Mouse (Mus musculus): ENCODE data around the gene Lbr. TPM values are rescaled to one million over a fixed set of nuclear protein-coding genes. Genes with fewer than 3 reads are reported as not detected.
A peak's percentile ranks its signal among the peaks of the same experiment; 100 is the strongest.

Gene Lbr
- total RNA-seq, 2 experiments from 2014 or later: 17.7 to 20.5 TPM

DNA sequence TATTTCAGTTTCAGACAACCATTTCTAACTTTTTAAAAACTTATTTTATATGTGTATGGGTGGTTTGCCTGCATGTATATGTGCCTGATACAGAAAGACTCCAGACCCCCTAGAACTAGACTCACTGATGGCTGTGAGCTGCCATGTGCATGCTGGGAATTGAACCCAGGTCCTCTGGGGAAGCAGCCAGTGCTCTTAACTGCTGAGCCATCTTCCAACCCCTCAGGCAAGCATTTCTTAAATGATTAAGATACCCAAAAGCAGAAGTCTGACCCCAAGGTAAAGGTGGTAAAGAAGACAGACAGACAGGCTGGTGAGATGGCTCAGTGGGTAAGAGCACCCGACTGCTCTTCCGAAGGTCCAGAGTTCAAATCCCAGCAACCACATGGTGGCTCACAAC, 12.0 kb upstream of the Lbr start:
- intact Hi-C loops (cut with DNase I): no loop called here
- DNase-seq: no peak

- intact Hi-C loops (cut with DNase I): no loop called here
- peak; percentile 15 to 33 for DNase-seq
These were observed 10.4 kb upstream of the Lbr start for GRCm38 (mm10) chr1:181853081-181853736.

DNA sequence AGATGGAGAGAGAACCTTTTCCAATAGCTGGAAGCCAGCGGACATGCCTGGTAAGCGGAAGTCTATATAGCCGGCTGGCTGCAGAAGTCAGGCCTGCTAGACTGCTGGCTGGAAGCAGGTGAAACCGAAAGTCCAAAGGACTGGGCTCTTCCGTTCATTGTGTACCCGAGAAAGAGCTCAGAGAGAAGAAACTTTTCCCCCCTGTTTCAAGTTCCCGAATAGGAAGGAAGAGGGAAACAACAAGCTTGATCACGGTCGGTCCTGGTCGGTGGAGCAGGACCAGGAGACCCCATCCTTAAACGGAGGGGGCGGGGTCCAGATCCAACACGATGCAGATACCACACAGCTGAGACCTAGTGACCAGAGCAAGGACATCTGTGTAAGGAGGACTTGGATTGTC, 9.6 kb upstream of the Lbr start:
- DNase-seq: no peak
- intact Hi-C loops (cut with DNase I): no loop called here

DNA sequence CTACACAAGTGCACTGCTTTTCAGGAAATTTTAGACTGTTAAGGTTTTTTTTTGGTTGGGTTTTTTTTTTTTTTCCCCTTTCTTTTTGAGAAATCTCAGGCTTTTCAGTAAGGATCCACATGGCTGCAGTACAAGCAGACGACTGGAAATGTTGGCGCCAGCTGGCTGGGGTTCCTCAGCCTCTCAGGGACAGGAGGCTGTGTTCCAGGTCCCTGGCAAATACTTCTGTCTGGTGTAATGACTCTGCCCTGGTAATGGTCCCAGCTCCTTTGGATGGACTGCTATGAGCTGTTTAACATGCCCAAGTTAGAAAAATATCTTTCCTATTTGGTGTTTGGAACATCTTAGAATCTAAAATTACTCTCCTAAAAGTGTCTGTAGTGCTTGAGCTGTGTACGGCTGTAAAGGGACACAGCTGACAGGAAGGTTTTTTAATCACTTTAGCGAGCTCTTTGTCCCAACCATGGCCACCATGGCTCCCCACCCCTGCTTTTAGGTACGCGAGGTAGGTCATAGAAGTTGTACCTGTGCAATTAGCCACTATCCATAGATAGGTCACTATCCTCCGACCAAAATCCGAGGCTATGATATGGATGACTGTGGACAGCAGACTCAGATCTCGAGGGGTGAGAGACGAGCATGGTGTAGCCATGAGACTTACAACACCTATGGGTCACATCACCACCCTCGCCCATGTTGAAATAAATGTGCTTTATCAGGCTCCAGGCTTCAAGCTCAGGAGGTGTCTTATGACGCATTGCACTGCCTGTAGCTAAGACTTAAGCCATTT, 8.9 kb upstream of the Lbr start:
- intact Hi-C loops (cut with DNase I): no loop called here
- DNase-seq: peak; percentile 77

DNA sequence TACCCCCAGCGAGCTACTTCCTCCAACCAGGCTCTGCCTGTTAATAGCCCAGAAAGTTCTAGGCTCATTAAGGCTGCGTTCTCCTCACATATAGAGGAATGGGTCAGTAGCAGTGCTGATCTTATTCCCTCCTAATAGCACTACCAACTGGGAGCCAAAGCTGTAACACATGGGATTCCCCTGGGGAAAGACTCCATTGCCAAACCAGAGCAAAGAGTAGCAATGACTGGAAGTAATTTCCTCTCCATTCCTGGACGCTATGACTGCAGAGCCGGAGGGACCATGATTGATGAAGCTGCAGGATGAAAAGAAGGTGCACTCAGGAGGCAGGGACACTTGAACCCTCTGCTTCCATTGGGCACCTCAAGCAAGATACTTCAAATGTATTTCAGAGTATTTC, 7.6 kb upstream of the Lbr start:
- intact Hi-C loops (cut with DNase I): no loop called here
- no peak for DNase-seq

DNA sequence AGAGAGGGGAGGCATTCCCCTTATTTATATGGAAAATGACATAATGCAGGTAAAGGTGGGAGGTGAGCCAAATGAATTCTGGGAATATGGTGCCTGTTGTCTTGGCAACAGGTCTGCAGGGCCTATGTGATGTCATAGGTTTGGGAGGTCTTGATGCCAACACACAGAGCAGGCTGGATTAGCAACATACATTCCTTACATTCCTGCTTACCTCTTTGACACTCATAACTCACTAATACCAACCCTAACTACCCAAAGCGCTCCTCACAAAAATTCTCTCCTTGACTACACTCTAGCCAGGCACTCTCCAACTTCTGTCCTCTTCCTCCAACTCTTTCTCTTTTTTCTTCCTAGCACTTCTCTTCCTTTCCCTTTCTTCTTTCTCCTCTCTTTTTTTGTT, 5.4 kb upstream of the Lbr start:
- DNase-seq: no peak
- intact Hi-C loops (cut with DNase I): no loop called here

- intact Hi-C loops (cut with DNase I): no loop called here
- no peak for DNase-seq
These were observed 4.5 kb upstream of the Lbr start for GRCm38 (mm10) chr1:181847396-181847795.

- no peak for DNase-seq
- intact Hi-C loops (cut with DNase I): no loop called here
These were observed 2.9 kb upstream of the Lbr start for GRCm38 (mm10) chr1:181845767-181846166.

DNA sequence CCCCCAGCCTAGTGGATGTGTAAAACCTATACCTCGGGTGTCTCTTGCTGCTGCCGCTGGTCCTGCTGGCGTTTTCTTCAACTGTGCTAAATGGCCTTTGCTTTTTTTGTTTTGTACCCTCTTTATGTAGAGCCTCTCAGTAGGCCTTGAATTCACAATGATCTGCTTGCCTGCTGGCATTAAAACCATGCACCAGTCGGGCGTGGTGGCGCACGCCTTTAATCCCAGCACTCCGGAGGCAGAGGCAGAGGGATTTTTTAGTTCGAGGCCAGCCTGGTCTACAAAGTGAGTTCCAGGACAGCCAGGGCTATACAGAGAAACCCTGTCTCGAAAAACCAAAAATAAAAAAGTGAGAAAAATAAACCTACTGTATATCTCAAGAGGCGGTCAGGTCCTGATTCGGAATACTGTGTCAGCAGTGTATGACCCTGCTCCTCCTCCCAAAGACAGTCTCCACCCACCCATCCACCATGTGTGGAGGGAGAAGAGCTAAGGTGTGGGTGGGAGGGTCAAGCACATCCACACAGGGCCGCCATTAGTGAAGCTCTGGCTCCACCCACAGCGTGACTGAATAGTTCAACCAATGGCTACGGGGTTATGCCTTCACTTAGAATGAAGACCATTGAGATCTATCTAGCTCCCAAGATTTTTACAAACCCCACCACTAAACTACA, 2.2 kb upstream of the Lbr start:
- DNase-seq: no peak
- intact Hi-C loops (cut with DNase I): no loop called here

DNA sequence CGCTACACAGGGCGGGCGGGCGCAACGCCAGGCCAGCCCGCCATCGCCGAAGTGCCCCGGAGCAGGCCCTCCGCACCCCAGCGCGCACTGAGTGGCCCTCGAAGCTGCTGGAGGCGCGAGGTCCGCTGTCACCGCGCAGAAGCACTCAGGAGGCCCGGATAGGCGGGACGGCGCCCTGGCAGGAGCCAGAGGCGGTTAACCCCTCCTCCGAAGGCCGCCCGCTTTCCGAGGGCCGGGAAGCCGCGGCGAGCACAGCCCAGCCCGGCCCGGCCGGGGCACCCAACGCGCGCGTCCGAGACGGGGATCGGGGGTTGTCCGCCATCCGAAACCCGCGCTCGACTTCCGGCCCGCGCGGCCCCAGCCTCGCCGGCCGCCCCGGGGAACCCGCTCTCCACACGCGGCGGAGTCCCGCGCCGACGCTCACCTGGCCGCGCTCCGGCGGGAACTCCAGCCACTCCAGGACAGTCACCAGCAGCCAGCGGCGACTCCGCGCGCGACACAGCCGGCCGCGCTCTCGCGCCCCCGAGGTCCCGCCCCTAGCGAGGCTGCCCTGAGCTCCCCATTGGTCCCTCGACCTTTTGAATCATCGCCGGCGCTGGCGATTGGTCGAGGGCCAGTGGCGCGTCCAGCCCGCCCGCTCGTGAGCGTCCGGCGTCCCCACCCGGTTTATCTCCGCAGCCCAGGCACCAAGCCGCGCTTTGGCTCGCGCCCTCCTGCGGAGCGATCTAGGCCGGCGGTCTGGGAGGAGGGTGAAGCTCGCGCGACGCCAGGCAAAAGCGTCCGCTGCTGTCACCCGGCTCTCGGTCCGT, 778 bp downstream of the Lbr start:
- DNase-seq: peak; percentile 93 to 96
- intact Hi-C loops (cut with DNase I): no loop called here

DNA sequence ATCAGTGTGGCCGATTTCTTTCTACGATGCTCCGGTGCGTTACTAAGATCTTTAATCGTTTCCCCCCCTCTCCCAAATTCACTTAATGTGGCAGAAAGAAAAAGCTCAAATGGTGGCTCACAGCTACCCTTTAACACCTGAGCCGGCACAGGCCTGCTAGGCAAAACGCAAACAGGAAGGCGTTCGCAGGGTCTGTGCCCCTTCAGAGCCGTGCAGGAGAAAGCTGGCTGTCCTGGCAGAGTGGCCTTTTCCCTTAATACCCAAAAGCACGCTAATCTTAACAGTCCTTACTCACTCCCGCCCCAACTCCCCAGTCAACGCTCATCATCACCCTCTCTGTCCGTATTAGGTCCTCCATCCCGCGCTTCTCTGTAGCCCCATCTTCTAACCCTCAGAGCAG, 1.4 kb downstream of the Lbr start:
- no peak for DNase-seq
- intact Hi-C loops (cut with DNase I): no loop called here

DNA sequence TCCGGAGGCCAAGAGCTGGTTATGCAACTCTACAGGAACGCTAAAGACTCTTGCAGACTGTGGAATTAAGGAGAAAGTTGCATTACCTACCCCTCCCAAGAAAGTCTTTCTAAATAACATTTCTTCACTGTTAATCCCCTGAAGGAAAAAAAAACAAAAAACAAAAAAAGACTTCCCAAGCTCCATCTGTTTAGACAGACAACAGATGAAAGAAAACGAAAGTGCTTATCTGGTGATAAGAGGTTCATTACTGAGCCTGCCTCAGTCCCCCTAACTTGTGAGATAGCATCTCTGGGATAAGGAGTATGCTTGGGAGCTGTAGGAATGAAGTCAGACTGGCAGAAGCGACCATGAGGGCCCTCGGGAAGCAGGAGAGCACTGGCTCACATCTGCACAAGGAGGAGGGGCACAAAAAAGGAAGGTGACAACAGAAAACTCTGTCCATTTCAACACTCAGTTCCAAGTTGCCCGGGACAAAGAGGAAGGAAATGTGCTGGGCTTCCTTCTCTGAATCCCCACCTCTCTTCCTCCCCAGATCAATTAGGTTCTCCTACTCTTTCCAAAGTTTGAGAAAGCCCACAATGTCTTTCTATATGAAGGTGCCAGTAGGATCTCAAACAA, 3.0 kb downstream of the Lbr start:
- DNase-seq: no peak
- intact Hi-C loops (cut with DNase I): loop anchor here (5.0 kb wide), 1 partner anchor 42 kb away; no protein-coding TSS in a partner anchor

GRCm38 (mm10) chr1:181838111-181838510, 4.7 kb downstream of the Lbr start:
- no peak for DNase-seq
- intact Hi-C loops (cut with DNase I): loop anchor here (5.0 kb wide), 1 partner anchor 44 kb away; no protein-coding TSS in a partner anchor

DNA sequence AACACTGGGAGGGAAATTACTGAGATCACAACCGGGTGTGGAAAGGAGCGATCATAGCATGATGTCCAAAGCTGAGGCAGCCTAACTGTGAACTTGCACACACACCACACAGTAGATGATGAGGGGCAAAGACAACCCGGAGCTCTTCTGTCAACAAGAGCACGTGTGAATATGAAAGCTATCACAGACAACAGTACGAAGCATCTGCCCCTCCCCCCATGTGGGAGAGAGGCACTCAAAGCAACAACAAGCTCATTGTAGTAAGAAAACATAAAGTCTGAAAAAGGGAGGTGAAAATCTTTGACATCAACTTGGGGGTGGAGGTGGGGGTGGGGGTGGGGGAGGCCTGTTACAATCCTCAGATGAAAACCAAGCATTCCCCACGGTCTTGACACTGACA, 9.7 kb downstream of the Lbr start:
- intact Hi-C loops (cut with DNase I): no loop called here
- no peak for DNase-seq

GRCm38 (mm10) chr1:181832720-181833119, 10.1 kb downstream of the Lbr start:
- intact Hi-C loops (cut with DNase I): no loop called here

DNA sequence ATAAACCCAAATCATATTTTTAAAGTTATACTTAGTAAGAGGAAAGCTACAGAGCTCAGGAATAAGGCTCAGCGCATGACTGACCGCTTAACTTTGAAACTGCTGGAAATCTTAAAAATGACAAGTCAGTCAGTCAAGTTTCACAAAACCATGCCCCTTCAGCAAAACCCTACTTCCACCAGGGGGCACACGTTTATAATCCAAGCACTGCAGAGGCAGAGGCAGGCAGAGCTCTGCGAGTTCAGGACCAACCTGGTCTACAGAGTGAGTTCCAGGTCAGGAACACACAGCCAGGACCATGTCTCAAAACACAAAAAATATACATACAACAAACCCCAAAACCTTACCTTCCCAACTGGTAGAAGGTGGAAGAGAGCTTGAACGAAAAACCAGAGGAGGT, 14.5 kb downstream of the Lbr start:
- intact Hi-C loops (cut with DNase I): no loop called here
- DNase-seq: no peak

More at GRCm38 (mm10) chr1:181832720-181833119, 10.1 kb downstream of the Lbr start:
- no peak for DNase-seq

DNA sequence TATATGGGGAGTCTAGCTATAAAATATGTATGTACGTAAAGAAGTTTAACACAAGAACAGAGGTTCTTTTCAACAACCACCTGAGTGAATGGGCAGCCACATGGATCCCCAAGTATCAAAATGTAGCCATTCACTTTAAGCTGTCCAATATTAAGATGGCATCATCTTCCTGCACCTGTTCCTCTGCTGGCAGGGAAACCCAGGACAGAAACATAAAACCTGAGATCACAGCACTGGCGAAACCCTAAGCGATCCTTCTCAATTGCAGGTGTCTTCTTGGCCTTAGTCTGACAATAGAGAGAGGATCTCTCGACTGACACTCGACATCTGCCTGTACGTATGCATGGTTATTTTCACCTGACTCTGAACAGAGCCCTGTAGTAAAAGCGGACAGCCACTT, 16.1 kb downstream of the Lbr start:
- intact Hi-C loops (cut with DNase I): no loop called here
- no peak for DNase-seq

DNA sequence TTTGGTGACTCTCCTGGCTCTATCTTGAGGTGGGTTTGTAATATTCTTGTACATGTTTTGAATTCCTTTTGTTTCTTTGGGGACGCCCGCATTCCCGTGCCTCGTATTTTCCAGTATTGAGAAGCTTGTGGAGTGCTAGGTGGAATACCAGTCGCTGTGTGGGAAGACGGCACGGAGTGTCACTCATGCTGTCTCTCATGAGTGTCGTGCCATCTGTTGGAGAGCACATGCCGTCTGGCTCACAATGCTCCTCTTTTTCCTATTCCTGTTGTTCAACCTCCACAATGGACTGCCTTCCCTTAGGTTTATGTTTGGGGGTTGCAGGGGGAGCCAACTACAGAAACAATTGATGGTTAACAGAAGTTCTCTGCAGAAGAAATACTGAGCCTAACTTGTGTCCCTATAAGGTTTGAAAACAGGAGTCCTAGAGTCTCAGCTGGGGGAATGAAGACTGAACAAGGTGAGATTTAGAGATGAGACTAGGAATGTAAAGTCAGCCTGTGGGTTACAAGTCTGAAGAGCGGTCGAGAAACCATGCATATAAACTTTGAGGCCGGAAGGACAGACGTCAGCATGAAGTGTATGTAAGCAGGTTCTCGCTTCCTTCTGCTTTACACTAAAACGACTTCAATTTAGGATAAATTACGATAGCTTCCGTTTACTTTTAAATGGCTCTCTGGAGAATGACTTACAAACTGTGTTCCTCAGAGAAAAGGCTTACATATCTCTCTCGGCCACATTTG, 31.2 kb downstream of the Lbr start:
- DNase-seq: no peak

DNA sequence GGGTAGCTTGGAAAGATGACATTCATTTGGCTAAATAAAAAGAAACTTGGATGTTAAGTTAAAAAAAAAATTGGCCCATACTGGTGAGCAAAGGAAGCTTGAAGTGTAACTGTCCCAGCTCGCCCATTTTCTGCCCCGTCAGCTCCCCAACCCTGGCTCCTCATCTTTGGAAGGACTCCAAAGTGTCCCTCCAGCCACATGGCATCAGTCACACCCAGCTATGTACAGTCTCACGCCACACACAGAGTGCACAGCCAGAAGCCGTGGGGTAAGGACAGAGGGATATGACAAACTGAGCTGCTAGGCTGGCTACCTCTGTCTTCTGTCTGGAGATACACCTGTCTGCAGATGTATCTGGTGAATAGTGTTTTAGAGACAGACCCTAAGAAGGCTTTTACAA, 42.2 kb downstream of the Lbr start:
- intact Hi-C loops (cut with DNase I): no loop called here
- DNase-seq: no peak

More for the DNA sequence above, 31.2 kb downstream of the Lbr start:
- intact Hi-C loops (cut with DNase I): no loop called here

DNA sequence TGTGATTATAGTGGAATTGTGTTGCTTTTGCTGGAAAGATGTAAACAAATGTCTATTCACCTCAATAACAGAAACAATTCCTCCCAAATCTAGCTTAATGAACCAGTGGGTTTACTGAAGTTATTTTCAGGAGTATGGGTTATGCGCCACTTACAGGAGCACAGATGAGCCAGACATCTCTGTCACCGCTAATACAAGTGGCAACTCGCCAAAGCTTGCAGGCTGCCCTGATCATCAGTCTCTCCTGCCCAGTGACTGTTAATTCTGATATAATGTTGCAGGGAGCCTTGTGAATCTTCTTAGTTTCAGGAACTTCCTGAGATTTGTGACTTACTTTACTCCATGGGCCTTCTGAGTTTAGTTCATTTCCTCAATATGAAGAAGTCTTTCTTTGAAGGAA, 42.9 kb downstream of the Lbr start:
- DNase-seq: no peak
- intact Hi-C loops (cut with DNase I): no loop called here
